Mouse (Mus musculus) limb, embryonic 13.5 days (tissue): Measurements from ENCODE around the gene Nol11. TPM values are rescaled to one million over a fixed set of nuclear protein-coding genes. Genes with fewer than 3 reads are reported as not detected.
"Not testable (repeated sequence)": the region's sequence is repeated elsewhere in the genome, so short reads cannot be mapped to it uniquely, and the experiment has no call there.

Source experiments
- ATAC-seq: fragments of 200-750 bp; cut with Nextera tagmentation; 2 replicates; pipeline ENCODE4 v1.8.0; 2017; ENCODE audit warnings: low read depth, moderate number of reproducible peaks, moderate TSS enrichment; ENCODE audit not compliant: low FRiP score
- H3K27ac ChIP-seq: fragments of 300-500 bp; sonication (generic); 2 replicates; pipeline ENCODE4 v1.5.1; 2015; ENCODE audit warnings: inconsistent platforms, mild to moderate bottlenecking, moderate library complexity
- H3K27me3 ChIP-seq: fragments of 300-500 bp; sonication (generic); 2 replicates; pipeline ENCODE4 v1.6.1; 2015; ENCODE audit warnings: mild to moderate bottlenecking, inconsistent platforms
- H3K36me3 ChIP-seq: fragments of 300-500 bp; sonication (generic); 2 replicates; pipeline ENCODE4 v1.6.1; 2015; ENCODE audit warnings: inconsistent platforms, mild to moderate bottlenecking, moderate library complexity
- H3K4me1 ChIP-seq: fragments of 300-500 bp; sonication (generic); 2 replicates; pipeline ENCODE4 v1.6.1; 2015; ENCODE audit warnings: inconsistent platforms
- H3K4me2 ChIP-seq: fragments of 300-500 bp; sonication (generic); replicated peaks from 2 replicates; pipeline ENCODE4 v1.6.1; 2015; ENCODE audit warnings: inconsistent platforms, mild to moderate bottlenecking, moderate library complexity
- H3K4me3 ChIP-seq: fragments of 300-500 bp; sonication (generic); 2 replicates; pipeline ENCODE4 v1.5.1; 2015; ENCODE audit warnings: moderate library complexity, mild to moderate bottlenecking, inconsistent platforms
- H3K9ac ChIP-seq: fragments of 300-500 bp; sonication (generic); 2 replicates; pipeline ENCODE4 v1.6.1; 2015; ENCODE audit warnings: mild to moderate bottlenecking, inconsistent platforms
- H3K9me3 ChIP-seq: fragments of 300-500 bp; sonication (generic); 2 replicates; pipeline ENCODE4 v1.6.1; 2016; ENCODE audit warnings: inconsistent platforms
- WGBS: fragments of 180-500 bp; shearing (Covaris S2); methylation state at CpG from one replicate; pipeline ENCODE4 v1.1.7; 2015; 5-methylcytosine and 5-hydroxymethylcytosine counted together
- polyA plus RNA-seq: library from polyadenylated mRNA; unstranded; fragments of >200 nt; fragmentation: Nextera tagmentation; extraction: Ambion mirVana; gene quantifications from 2 replicates; pipeline ENCODE4 v1.2.1, GENCODE M21; 2015

Gene Nol11
- polyA plus RNA-seq, 1 experiment from 2014 or later, result 65.9 TPM

DNA sequence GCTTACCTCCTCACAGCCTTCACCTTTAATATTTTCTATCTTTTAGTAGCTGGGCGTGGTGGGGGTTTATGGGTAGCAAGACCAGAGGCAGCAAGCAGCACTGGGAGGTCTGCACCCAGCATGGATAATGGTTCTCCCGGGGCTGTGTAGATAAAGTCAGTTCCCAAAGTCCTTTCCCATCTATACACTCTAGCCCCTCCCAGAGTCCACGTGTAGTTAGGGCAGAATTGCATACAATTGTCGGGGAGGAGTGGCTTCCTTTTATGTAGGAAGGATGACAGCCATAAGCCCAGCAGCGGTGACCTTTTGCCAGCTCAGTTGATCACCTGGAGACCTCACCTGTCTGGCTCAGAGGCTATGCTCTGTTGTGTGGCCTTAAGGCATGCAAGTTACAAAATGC, 35.5 kb downstream of the Nol11 start:
- no peak for ATAC-seq
- no peaks in the 10 kb centered on the region for H3K27me3 ChIP-seq
- peaks cover 5% of the 10 kb centered on the region; the same call in 1 of the 2 replicates for H3K9me3 ChIP-seq
- H3K9ac ChIP-seq, result no peak overlapping the region
- no peaks in the 10 kb centered on the region for H3K4me1 ChIP-seq
- no peaks in the 10 kb centered on the region for H3K36me3 ChIP-seq
- no peak overlapping the region for H3K4me3 ChIP-seq
- H3K4me2 ChIP-seq, result no peak overlapping the region
- no peak overlapping the region for H3K27ac ChIP-seq
- 76% methylated on average over 5 of the region's 5 CpGs for WGBS

DNA sequence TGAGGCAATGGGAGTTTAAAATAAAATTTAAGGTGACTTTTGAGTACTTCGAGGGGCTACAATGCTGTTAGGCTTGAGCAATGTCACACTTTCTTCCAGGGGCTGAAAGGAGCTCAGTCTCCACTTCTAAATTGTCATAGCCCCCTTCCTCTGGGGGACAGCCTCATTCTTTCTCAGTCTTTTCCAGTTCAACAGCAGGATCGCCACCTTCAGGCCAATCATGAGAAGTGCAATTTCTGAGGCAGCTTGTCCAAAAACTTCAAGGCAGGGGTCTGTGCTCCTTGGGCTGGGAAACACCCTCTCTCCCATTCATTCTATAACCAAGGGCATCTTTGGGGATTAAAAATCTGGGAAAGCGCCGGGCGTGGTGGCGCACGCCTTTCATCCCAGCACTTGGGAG, 37.4 kb downstream of the Nol11 start:
- peaks cover 5% of the 10 kb centered on the region; the same call in 1 of the 2 replicates for H3K9me3 ChIP-seq
- H3K4me2 ChIP-seq, result no peak overlapping the region
- no peak overlapping the region for H3K4me3 ChIP-seq
- 78% methylated on average over 7 of the region's 7 CpGs for WGBS
- no peak overlapping the region for H3K27ac ChIP-seq
- H3K27me3 ChIP-seq, result no peaks in the 10 kb centered on the region
- ATAC-seq, result no peak
- H3K4me1 ChIP-seq, result no peaks in the 10 kb centered on the region
- H3K36me3 ChIP-seq, result no peaks in the 10 kb centered on the region
- no peak overlapping the region for H3K9ac ChIP-seq

DNA sequence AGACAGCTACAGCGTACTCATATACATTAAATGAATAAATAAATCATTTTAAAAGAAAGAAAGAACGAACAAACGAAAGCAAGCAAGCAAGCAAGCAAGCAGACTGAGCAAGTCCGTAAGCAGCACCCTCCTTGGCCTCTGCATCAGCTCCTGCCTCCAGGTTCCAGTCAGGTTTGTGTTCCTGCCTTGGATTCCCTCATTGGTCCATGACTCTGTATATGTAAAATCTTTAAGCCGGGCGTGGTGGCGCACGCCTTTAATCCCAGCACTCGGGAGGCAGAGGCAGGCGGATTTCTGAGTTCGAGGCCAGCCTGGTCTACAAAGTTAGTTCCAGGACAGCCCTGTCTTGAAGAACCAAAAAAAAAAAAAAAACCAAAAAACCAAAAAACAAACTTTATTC, 45.2 kb downstream of the Nol11 start:
- not testable (repeated sequence) for H3K36me3 ChIP-seq, H3K4me2 ChIP-seq, H3K4me1 ChIP-seq, ATAC-seq, H3K9ac ChIP-seq, H3K27me3 ChIP-seq, H3K4me3 ChIP-seq, H3K9me3 ChIP-seq, H3K27ac ChIP-seq
- 95% methylated on average over 11 of the region's 11 CpGs for WGBS

DNA sequence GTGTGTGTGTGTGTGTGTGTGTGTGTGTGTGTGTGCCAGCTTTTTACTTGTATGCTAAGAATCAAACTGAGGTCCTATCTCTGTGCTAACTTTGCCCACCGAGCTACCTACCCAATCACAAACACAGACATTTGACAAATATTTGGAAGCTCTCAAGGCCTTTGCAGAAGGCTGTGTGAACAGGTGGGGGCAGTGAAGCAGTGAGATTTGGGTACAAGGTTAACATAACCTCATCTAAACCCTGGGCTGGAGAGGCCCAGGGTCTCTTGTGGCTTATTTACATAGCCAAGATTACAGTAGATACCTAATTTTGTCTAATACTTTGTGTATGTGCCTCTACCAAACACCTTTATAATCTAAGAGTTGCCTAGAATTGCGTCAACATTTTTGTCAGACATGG, 46.8 kb downstream of the Nol11 start:
- Histone ChIP-seq H3K36me3 (no peaks in the 10 kb centered on the region), H3K27ac (no peak overlapping the region), H3K4me1 (no peaks in the 10 kb centered on the region), H3K4me2 (no peak overlapping the region), H3K9me3 (no peaks in the 10 kb centered on the region), H3K9ac (no peak overlapping the region), H3K4me3 (no peak overlapping the region), H3K27me3 (no peaks in the 10 kb centered on the region)
- ATAC-seq, result no peak
- 80% methylated on average over 2 of the region's 2 CpGs for WGBS

DNA sequence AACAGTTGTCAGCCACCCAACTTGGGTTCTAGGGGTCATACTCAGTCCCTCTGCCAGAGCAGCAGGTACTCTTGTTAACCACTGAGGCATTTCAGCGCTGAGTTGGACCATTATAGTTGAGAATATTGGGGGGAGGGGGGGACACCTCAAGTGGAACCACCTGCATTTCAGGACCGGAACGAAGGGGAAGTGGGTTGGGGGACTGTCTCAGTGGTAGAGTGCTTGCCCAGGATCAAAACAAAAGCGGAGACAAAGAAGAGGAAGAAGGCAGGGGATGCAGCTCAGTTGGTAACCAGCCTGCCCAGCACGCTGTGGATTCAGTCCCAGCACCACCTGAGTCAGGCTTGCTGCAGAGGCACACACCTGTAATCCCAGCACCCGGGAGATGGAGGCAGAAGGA, 48.4 kb downstream of the Nol11 start:
- no peak for ATAC-seq
- H3K9me3 ChIP-seq, result no peaks in the 10 kb centered on the region
- no peaks in the 10 kb centered on the region for H3K4me1 ChIP-seq
- H3K4me2 ChIP-seq, result no peak overlapping the region
- no peak overlapping the region for H3K4me3 ChIP-seq
- no peaks in the 10 kb centered on the region for H3K36me3 ChIP-seq
- no peak overlapping the region for H3K27ac ChIP-seq
- 29% methylated on average over 6 of the region's 6 CpGs for WGBS
- no peaks in the 10 kb centered on the region for H3K27me3 ChIP-seq
- H3K9ac ChIP-seq, result no peak overlapping the region

DNA sequence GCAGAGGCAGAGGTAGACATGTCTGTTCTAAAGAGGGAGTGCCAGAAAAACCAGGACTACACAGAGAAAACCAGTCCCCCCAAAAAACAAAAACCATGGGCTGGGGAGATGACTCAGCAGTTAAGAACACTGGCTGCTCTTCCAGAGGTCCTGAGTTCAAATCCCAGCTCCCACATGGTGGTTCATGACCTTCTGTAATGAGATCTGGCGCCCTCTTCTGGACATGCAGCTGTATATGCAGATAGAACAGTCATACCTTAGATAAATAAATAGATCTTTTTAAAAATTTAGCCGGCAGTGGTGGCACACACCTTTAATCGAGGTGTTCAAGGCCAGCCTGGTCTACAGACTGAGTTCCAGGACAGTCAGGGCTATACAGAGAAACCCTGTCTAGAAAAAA, 50.5 kb downstream of the Nol11 start:
- Histone ChIP-seq H3K9me3 (no peaks in the 10 kb centered on the region), H3K4me3 (no peak overlapping the region), H3K36me3 (no peaks in the 10 kb centered on the region), H3K27me3 (no peaks in the 10 kb centered on the region), H3K27ac (no peak overlapping the region), H3K9ac (no peak overlapping the region), H3K4me2 (no peak overlapping the region), H3K4me1 (no peaks in the 10 kb centered on the region)
- 85% methylated on average over 3 of the region's 3 CpGs for WGBS
- ATAC-seq, result no peak

DNA sequence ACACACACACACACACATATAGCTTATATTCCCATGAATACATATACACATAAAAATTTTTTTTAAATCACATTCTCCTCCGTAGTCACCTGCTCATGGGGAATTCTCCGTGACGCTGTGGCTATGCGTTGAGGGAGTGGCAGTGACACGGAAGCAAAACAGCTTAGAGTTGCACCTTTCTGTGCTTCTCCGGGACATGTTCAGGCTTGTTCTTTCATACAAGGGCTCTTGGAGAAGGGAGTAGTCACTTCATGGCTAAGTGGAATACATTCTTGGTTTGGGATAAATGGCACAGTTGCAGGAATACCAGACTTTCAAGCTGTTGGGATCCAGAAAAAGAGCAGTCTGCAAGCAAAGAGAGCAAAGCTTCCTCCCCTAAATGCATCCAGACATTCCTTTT, 51.6 kb downstream of the Nol11 start:
- H3K27me3 ChIP-seq, result no peaks in the 10 kb centered on the region
- 88% methylated on average over 6 of the region's 6 CpGs for WGBS
- H3K9ac ChIP-seq, result no peak overlapping the region
- no peak for ATAC-seq
- no peaks in the 10 kb centered on the region for H3K9me3 ChIP-seq
- no peak overlapping the region for H3K4me3 ChIP-seq
- no peak overlapping the region for H3K4me2 ChIP-seq
- H3K4me1 ChIP-seq, result peaks cover 3% of the 10 kb centered on the region
- H3K36me3 ChIP-seq, result no peaks in the 10 kb centered on the region
- H3K27ac ChIP-seq, result no peak overlapping the region

DNA sequence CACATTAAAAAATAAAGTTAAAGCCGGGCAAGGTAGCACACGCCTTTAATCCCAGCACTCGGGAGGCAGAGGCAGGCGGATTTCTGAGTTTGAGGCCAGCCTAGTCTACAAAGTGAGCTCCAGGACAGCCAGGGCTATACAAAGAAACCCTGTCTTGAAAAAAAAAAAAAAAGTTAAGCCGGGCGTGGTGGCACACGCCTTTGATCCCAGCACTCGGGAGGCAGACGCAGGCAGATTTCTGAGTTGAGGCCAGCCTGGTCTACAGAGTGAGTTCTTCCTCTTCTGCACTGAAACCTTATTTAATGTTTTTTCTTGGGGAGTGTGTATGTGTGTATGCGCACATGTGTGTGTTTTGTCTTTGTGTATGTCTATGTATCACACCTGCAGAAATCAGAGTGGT, 52.7 kb downstream of the Nol11 start:
- H3K36me3 ChIP-seq, H3K27me3 ChIP-seq, H3K4me2 ChIP-seq, H3K4me1 ChIP-seq, H3K9me3 ChIP-seq, ATAC-seq, H3K9ac ChIP-seq, H3K4me3 ChIP-seq, H3K27ac ChIP-seq: not testable (repeated sequence)
- 93% methylated on average over 10 of the region's 10 CpGs for WGBS

DNA sequence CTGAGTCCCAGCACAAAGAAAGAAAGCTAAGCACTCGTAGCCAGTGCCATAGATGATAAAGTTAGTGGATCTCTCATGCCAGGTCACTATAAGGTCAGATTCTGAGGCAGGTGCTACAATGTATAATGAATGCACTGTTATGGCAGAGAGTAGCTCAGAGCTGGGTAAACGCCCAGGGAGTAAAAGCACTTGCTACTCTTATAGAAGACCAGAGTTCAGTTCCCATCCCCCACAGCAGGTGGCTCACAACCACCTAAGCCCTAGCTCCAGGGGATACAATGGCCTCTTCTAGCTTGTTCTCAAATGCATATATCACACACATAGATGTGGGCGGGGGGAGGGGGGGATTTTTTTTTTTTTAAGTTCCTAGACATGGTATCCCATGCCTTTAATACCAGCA, 53.4 kb downstream of the Nol11 start:
- Histone ChIP-seq H3K9me3 (no peaks in the 10 kb centered on the region), H3K36me3 (no peaks in the 10 kb centered on the region), H3K27me3 (no peaks in the 10 kb centered on the region), H3K4me1 (peaks cover 5% of the 10 kb centered on the region), H3K4me3 (no peak overlapping the region), H3K4me2 (no peak overlapping the region), H3K27ac (no peak overlapping the region), H3K9ac (no peak overlapping the region)
- 56% methylated on average over 3 of the region's 3 CpGs for WGBS
- no peak for ATAC-seq

DNA sequence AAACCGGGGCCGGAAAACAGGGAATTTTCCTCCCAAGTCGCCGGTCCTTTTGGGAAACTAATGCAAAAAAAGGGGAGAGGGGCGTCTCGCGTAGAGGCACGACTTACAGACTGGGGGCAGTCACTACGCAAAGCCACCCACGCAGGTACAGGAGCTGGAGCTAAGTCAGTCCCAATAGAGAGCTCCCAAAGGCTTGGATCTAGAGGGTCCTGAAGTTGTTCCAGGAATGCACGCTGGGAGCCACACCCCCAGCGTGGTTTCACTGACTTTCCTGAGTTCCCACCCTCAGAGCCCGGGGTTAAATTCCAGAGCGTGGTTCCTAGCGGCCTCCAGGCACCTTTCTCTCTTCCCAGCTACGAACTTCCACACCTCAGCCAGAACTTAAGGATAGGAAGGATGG, 56.8 kb downstream of the Nol11 start:
- ATAC-seq, result peak; percentile 24; the same call in 1 of the 2 replicates
- Histone ChIP-seq H3K4me1 (peaks cover 19% of the 10 kb centered on the region), H3K27ac (peak overlapping the region; percentile 97), H3K4me3 (peak overlapping the region; percentile 76), H3K4me2 (peak overlapping the region; percentile 73), H3K27me3 (no peaks in the 10 kb centered on the region), H3K36me3 (no peaks in the 10 kb centered on the region), H3K9me3 (no peaks in the 10 kb centered on the region), H3K9ac (peak overlapping the region; percentile 93)
- under 1% methylated on average over 16 of the region's 16 CpGs for WGBS

DNA sequence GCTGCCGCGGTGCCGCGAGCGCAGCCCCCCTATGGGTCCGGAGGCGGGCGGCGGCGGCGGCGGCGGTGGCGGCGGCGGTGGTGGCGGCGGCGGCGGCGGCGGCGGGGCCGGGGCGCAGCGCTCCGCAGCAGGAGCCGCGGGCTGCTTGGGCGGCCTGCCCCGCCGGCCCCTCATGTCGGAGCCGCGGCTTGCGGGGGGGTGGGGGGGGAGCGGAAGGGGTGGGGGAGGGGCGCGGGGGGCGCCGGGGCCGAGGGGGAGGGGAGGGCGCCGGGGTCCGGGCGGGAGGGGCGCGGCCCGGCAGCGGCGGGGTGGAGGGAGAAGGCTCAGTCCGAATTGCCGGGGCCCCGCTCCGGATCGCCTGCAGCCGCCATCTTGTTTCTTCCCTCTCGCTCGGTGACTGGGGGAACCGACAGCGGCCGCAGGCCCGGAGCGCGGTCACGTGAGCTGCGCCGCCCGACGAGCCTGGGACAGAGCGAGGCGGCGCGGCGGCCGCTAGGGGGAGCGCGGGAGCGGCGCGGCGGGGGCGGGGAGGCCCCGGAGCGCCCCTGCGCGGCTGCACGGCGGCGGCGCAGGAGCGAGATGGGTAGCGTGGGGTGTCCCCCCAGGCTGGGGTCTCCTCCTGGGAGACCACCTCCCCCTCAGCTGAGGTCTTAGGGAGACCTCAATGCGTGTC, 57.3 kb downstream of the Nol11 start, which contains the start of gene Bptf:
TSS of gene Bptf (minus strand) at position 379 of the 673 bp plus-strand sequence.
- no peaks in the 10 kb centered on the region for H3K36me3 ChIP-seq
- no peaks in the 10 kb centered on the region for H3K9me3 ChIP-seq
- ATAC-seq, result peak; percentile 95
- H3K9ac ChIP-seq, result peak within 1 kb of the TSS; percentile 93
- H3K4me2 ChIP-seq, result peak within 1 kb of the TSS; percentile 83
- peaks cover 19% of the 10 kb centered on the region for H3K4me1 ChIP-seq
- peak within 1 kb of the TSS; percentile 97 for H3K27ac ChIP-seq
- WGBS, result under 1% methylated on average over 46 of the region's 94 CpGs
- no peaks in the 10 kb centered on the region for H3K27me3 ChIP-seq
- peak within 1 kb of the TSS; percentile 76 for H3K4me3 ChIP-seq

DNA sequence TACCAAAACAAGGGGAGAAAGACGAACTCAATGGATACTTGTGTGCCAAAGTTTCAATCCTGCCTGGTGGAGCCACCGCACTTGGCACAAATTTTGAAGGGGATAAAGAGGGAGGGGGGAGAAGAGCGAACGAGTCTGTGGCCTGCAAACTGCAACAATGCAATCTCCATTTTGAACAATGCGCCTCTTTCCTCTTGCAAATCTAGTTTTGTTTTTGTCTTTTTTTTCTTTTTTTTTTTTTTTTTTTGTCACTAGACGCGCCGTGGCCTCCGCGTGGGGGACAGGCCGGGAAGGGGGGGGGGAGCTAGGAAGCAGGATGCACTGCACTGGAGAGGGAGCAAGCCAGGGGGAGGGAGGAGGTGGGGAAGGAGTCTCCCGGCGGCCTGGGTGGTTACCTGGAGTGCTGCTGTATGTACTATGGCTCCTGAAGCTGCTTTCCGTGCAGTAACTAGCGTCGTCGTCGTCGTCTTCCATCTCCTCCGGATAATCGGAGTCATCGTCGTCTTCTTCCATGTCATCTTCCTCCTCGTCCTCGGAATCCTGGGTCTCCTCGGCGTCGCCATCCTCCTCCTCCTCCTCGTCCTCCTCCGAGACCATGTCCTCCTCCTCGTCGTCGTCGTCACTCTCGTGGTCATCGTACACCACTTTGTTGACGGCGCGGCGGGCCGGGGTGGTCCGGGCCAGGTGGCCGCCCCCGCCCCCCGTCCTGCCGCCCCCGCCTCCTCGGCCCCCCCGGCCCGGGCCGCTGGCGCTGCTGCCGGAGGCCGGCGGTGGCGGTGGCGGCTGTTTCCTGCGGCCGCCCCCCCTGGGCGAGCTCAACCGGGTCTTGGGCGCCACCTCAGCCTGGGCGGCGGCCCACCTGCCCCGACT, 58.1 kb downstream of the Nol11 start:
- Histone ChIP-seq H3K27me3 (no peaks in the 10 kb centered on the region), H3K4me3 (peak overlapping the region; percentile 76), H3K27ac (peak overlapping the region; percentile 97), H3K4me1 (peaks cover 22% of the 10 kb centered on the region), H3K9me3 (no peaks in the 10 kb centered on the region), H3K9ac (peak overlapping the region; percentile 93), H3K4me2 (peak overlapping the region; percentile 83), H3K36me3 (no peaks in the 10 kb centered on the region; the same call in 1 of the 2 replicates)
- WGBS, result under 1% methylated on average over 39 of the region's 65 CpGs
- ATAC-seq, result peak; percentile 74
